Mouse (Mus musculus) urinary bladder, postnatal 25 days (tissue): ENCODE data around the gene Tgfbrap1.
"Not testable (repeated sequence)": the region's sequence is repeated elsewhere in the genome, so short reads cannot be mapped to it uniquely, and the experiment has no call there.

Source experiments
- DNase-seq: peaks from one replicate; pipeline ENCODE4 v3.0.0; 2022; ENCODE audit warnings: low spot score

The Tgfbrap1 gene

DNA sequence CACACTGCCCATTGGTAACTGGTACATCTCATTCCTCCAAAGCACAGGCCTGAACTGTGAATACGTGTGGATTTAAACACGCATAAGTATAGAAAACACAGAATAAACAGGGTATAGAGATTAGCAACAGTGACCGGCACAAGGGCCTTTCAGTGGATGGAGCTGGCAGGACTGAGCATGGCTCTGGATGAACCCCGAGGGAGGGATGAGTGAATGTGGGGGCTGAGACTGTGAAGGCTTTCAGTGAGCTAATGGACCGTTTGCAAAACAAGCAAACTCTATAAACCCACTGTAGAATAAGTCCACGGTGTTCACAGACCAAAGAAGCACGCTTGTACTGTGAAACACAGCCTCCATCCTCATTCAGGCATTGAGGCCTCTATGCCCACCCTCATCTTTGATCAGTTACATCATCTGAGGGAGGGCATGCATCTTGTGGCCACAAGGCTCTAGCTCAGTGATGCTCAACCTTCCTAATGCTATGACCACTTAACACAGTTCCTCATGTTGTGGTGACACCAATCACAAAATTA, 83.2 kb downstream of the Tgfbrap1 start:
- not testable (repeated sequence) for DNase-seq

DNA sequence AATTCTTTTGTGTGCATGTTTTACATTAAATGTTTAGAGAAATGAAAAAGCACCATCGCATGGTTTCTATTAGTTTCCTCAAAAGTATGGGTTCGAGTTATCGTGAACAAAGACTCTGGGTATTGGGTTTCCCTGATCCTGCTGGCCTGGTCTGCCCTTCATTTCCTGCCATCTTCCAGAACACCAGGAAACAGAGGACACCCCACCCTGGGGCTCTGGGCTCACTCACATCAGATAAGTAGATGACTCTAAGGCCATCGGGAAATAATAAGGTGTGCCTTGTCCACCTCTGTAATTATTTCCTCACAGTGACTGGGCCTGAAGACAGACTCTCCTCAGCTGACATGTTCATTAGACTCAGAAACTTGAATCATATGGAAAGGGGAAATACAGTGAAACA, 88.0 kb downstream of the Tgfbrap1 start:
- no peak for DNase-seq

DNA sequence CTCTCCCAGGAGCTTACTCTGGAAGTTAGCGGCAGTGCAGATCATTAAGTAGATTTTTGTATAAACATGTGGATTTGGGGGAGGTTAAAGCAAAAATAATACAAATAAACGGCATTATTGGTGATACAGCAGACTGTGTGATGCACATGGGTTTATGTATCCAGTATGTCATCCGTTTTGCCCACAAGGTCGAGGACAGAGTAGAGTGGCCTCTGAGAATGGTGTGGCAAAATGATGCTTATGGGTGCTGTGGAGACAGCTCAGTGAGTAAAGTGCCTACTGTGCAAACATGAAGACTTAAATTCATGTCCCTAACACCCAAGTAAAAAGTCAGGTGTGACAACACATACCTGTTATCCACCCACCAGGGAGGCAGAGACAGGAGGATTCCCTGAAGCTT, 91.9 kb downstream of the Tgfbrap1 start:
- DNase-seq: no peak

DNA sequence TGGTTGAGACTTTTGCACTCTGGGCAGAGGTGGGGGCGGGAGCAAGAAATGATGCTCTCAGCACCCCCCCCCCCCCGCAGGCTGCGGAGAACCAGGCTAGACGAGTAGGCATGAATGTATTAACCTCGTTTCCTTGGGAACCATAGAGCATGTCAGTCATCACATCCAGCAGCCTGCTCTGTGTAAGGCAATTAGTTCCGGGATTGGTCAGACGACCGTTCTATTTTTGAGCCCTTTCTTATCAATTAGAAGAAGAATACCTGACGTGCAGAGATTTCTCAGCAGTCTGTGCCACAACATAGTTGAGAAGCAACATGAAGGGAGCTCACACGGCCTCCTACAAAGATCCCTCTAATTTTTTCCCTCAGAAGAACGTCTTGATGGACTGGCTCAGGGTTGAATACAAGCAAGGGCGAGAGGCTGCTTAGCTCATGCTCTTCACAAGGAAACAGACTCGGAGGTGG, 92.4 kb downstream of the Tgfbrap1 start:
- DNase-seq: no peak
